Mouse (Mus musculus) hindbrain, embryonic 12.5 days (tissue): Measurements from ENCODE around the gene Grm7. TPM values are rescaled to one million over a fixed set of nuclear protein-coding genes. Genes with fewer than 3 reads are reported as not detected.

ENCODE experiments used
- ATAC-seq: fragments of 200-750 bp; cut with Nextera tagmentation; 2 replicates; pipeline ENCODE4 v1.8.0; 2017; ENCODE audit warnings: moderate TSS enrichment; ENCODE audit not compliant: low FRiP score
- H3K27ac ChIP-seq: fragments of 300-500 bp; sonication (generic); 2 replicates; pipeline ENCODE4 v1.5.1; 2016; ENCODE audit warnings: mild to moderate bottlenecking
- H3K27me3 ChIP-seq: fragments of 300-500 bp; sonication (generic); 2 replicates; pipeline ENCODE4 v1.6.1; 2016; ENCODE audit warnings: mild to moderate bottlenecking
- H3K36me3 ChIP-seq: fragments of 300-500 bp; sonication (generic); 2 replicates; pipeline ENCODE4 v1.6.1; 2016; ENCODE audit warnings: mild to moderate bottlenecking
- H3K4me1 ChIP-seq: fragments of 300-500 bp; sonication (generic); 2 replicates; pipeline ENCODE4 v1.6.1; 2016
- H3K4me2 ChIP-seq: fragments of 300-500 bp; sonication (generic); replicated peaks from 2 replicates; pipeline ENCODE4 v1.6.1; 2016; ENCODE audit warnings: mild to moderate bottlenecking
- H3K4me3 ChIP-seq: fragments of 300-500 bp; sonication (generic); 2 replicates; pipeline ENCODE4 v1.5.1; 2016; ENCODE audit warnings: mild to moderate bottlenecking
- H3K9ac ChIP-seq: fragments of 300-500 bp; sonication (generic); 2 replicates; pipeline ENCODE4 v1.6.1; 2016; ENCODE audit warnings: mild to moderate bottlenecking, moderate library complexity
- H3K9me3 ChIP-seq: fragments of 300-500 bp; sonication (generic); replicated peaks from 2 replicates; pipeline ENCODE4 v1.6.1; 2016; ENCODE audit warnings: mild to moderate bottlenecking
- whole genome bisulfite sequencing: fragments of 180-500 bp; shearing (Covaris S2); methylation state at CpG from one replicate; pipeline ENCODE4 v1.1.7; 2016; 5-methylcytosine and 5-hydroxymethylcytosine counted together
- polyA plus RNA-seq: library from polyadenylated mRNA; unstranded; fragments of >200 nt; fragmentation: Nextera tagmentation; extraction: Ambion mirVana; gene quantifications from 2 replicates; pipeline ENCODE4 v1.2.1, GENCODE M21; 2016

Grm7 gene
- polyA plus RNA-seq, 1 experiment from 2014 or later = 5.2 TPM

GRCm38 (mm10) chr6:111380710-111381109 lies 735.3 kb downstream of the Grm7 start:
- no peak overlapping the region for H3K4me3 ChIP-seq
- no peak overlapping the region for H3K9ac ChIP-seq
- H3K27me3 ChIP-seq = no peaks in the 10 kb centered on the region
- H3K27ac ChIP-seq = no peak overlapping the region
- no peak for ATAC-seq
- H3K36me3 ChIP-seq = no peaks in the 10 kb centered on the region
- no peaks in the 10 kb centered on the region for H3K4me1 ChIP-seq
- 77% methylated on average over 2 of the region's 2 CpGs for WGBS
- no peaks in the 10 kb centered on the region for H3K9me3 ChIP-seq
- no peak overlapping the region for H3K4me2 ChIP-seq

- H3K9ac ChIP-seq = no peak overlapping the region
- no peaks in the 10 kb centered on the region for H3K27me3 ChIP-seq
- no peaks in the 10 kb centered on the region for H3K36me3 ChIP-seq
- H3K4me2 ChIP-seq = no peak overlapping the region
- H3K27ac ChIP-seq = no peak overlapping the region
- no peak for ATAC-seq
- no peak overlapping the region for H3K4me3 ChIP-seq
- H3K9me3 ChIP-seq = no peaks in the 10 kb centered on the region
- WGBS = 88% methylated on average over 8 of the region's 8 CpGs
- no peaks in the 10 kb centered on the region for H3K4me1 ChIP-seq
Observed at GRCm38 (mm10) chr6:111408750-111409149, 763.4 kb downstream of the Grm7 start.

- Histone ChIP-seq H3K27ac (no peak overlapping the region), H3K4me1 (no peaks in the 10 kb centered on the region), H3K27me3 (no peaks in the 10 kb centered on the region), H3K9me3 (no peaks in the 10 kb centered on the region), H3K4me3 (no peak overlapping the region), H3K4me2 (no peak overlapping the region), H3K9ac (no peak overlapping the region), H3K36me3 (no peaks in the 10 kb centered on the region)
- WGBS = 74% methylated on average over 1 of the region's 1 CpGs
- ATAC-seq = peak; percentile 48; the same call in 1 of the 2 replicates
Observed at GRCm38 (mm10) chr6:111424737-111425136, 779.4 kb downstream of the Grm7 start.

- H3K27me3 ChIP-seq = no peaks in the 10 kb centered on the region
- no peak overlapping the region for H3K27ac ChIP-seq
- H3K4me2 ChIP-seq = no peak overlapping the region
- no peaks in the 10 kb centered on the region for H3K9me3 ChIP-seq
- 76% methylated on average over 2 of the region's 2 CpGs for WGBS
- ATAC-seq = no peak
- H3K9ac ChIP-seq = no peak overlapping the region
- peaks cover 5% of the 10 kb centered on the region; the same call in 1 of the 2 replicates for H3K4me1 ChIP-seq
- H3K36me3 ChIP-seq = no peaks in the 10 kb centered on the region
- no peak overlapping the region for H3K4me3 ChIP-seq
Observed at GRCm38 (mm10) chr6:111446228-111446627, 800.8 kb downstream of the Grm7 start.

- H3K36me3 ChIP-seq = no peaks in the 10 kb centered on the region
- no peaks in the 10 kb centered on the region for H3K9me3 ChIP-seq
- no peaks in the 10 kb centered on the region for H3K27me3 ChIP-seq
- no peak overlapping the region for H3K4me2 ChIP-seq
- H3K4me1 ChIP-seq = peaks cover 5% of the 10 kb centered on the region; the same call in 1 of the 2 replicates
- no peak overlapping the region for H3K27ac ChIP-seq
- ATAC-seq = no peak
- H3K4me3 ChIP-seq = no peak overlapping the region
- H3K9ac ChIP-seq = no peak overlapping the region
Observed at GRCm38 (mm10) chr6:111447851-111448250, 802.5 kb downstream of the Grm7 start.

- ATAC-seq = 0 out of 2 replicates have a peak, but pooled peaks have one; percentile 13
- no peak overlapping the region for H3K27ac ChIP-seq
Observed at GRCm38 (mm10) chr6:111449054-111449783, 803.8 kb downstream of the Grm7 start.

GRCm38 (mm10) chr6:111481866-111482265 lies 836.5 kb downstream of the Grm7 start:
- Histone ChIP-seq H3K9me3 (no peaks in the 10 kb centered on the region), H3K27me3 (no peaks in the 10 kb centered on the region), H3K9ac (no peak overlapping the region), H3K4me1 (no peaks in the 10 kb centered on the region), H3K4me2 (no peak overlapping the region), H3K36me3 (no peaks in the 10 kb centered on the region), H3K27ac (no peak overlapping the region), H3K4me3 (no peak overlapping the region)
- ATAC-seq = no peak
- 54% methylated on average over 1 of the region's 1 CpGs for WGBS

More at GRCm38 (mm10) chr6:111449054-111449783, 803.8 kb downstream of the Grm7 start:
- H3K9me3 ChIP-seq = no peaks in the 10 kb centered on the region
- H3K36me3 ChIP-seq = no peaks in the 10 kb centered on the region
- H3K4me1 ChIP-seq = peaks cover 5% of the 10 kb centered on the region; the same call in 1 of the 2 replicates
- 35% methylated on average over 3 of the region's 3 CpGs for WGBS
- no peak overlapping the region for H3K4me3 ChIP-seq
- no peak overlapping the region for H3K9ac ChIP-seq
- no peaks in the 10 kb centered on the region for H3K27me3 ChIP-seq
- no peak overlapping the region for H3K4me2 ChIP-seq

- no peak for ATAC-seq
- no peaks in the 10 kb centered on the region for H3K36me3 ChIP-seq
- no peak overlapping the region for H3K9ac ChIP-seq
- H3K4me2 ChIP-seq = no peak overlapping the region
- H3K4me1 ChIP-seq = no peaks in the 10 kb centered on the region
- no peak overlapping the region for H3K4me3 ChIP-seq
- H3K27me3 ChIP-seq = no peaks in the 10 kb centered on the region
- H3K27ac ChIP-seq = no peak overlapping the region
- no peaks in the 10 kb centered on the region for H3K9me3 ChIP-seq
Observed at GRCm38 (mm10) chr6:111486081-111486480, 840.7 kb downstream of the Grm7 start.

GRCm38 (mm10) chr6:111487556-111487955 lies 842.2 kb downstream of the Grm7 start:
- ATAC-seq = no peak
- Histone ChIP-seq H3K4me2 (no peak overlapping the region), H3K9ac (no peak overlapping the region), H3K4me3 (no peak overlapping the region), H3K4me1 (no peaks in the 10 kb centered on the region), H3K27ac (no peak overlapping the region), H3K36me3 (no peaks in the 10 kb centered on the region), H3K9me3 (no peaks in the 10 kb centered on the region), H3K27me3 (no peaks in the 10 kb centered on the region)
- WGBS = 77% methylated on average over 4 of the region's 4 CpGs

GRCm38 (mm10) chr6:111492166-111492565 lies 846.8 kb downstream of the Grm7 start:
- Histone ChIP-seq H3K9me3 (no peaks in the 10 kb centered on the region), H3K27me3 (no peaks in the 10 kb centered on the region), H3K36me3 (no peaks in the 10 kb centered on the region), H3K4me2 (no peak overlapping the region), H3K4me1 (no peaks in the 10 kb centered on the region), H3K9ac (no peak overlapping the region), H3K27ac (no peak overlapping the region), H3K4me3 (no peak overlapping the region)
- ATAC-seq = no peak

GRCm38 (mm10) chr6:111499542-111499941 lies 854.2 kb downstream of the Grm7 start:
- H3K9me3 ChIP-seq = no peaks in the 10 kb centered on the region
- H3K9ac ChIP-seq = no peak overlapping the region
- WGBS = 80% methylated on average over 5 of the region's 5 CpGs
- H3K4me3 ChIP-seq = no peak overlapping the region
- no peak for ATAC-seq
- H3K4me1 ChIP-seq = no peaks in the 10 kb centered on the region
- H3K27me3 ChIP-seq = no peaks in the 10 kb centered on the region
- no peak overlapping the region for H3K4me2 ChIP-seq
- H3K36me3 ChIP-seq = no peaks in the 10 kb centered on the region
- no peak overlapping the region for H3K27ac ChIP-seq

GRCm38 (mm10) chr6:111510768-111511459 lies 865.5 kb downstream of the Grm7 start:
- no peak overlapping the region for H3K9ac ChIP-seq
- no peak overlapping the region for H3K27ac ChIP-seq
- H3K27me3 ChIP-seq = no peaks in the 10 kb centered on the region
- H3K4me1 ChIP-seq = no peaks in the 10 kb centered on the region
- WGBS = 39% methylated on average over 1 of the region's 1 CpGs
- H3K4me2 ChIP-seq = no peak overlapping the region
- no peak overlapping the region for H3K4me3 ChIP-seq
- no peaks in the 10 kb centered on the region for H3K36me3 ChIP-seq
- ATAC-seq = no peak; the same call in 1 of the 2 replicates
- H3K9me3 ChIP-seq = no peaks in the 10 kb centered on the region

GRCm38 (mm10) chr6:111512359-111512758 lies 867.0 kb downstream of the Grm7 start:
- Histone ChIP-seq H3K4me1 (no peaks in the 10 kb centered on the region), H3K4me3 (no peak overlapping the region), H3K36me3 (no peaks in the 10 kb centered on the region), H3K9me3 (no peaks in the 10 kb centered on the region), H3K27ac (no peak overlapping the region), H3K9ac (no peak overlapping the region), H3K27me3 (no peaks in the 10 kb centered on the region), H3K4me2 (no peak overlapping the region)
- WGBS = 30% methylated on average over 2 of the region's 2 CpGs
- no peak for ATAC-seq
